Mouse (Mus musculus): ENCODE results near the gene Nicn1.

Nicn1 gene

DNA sequence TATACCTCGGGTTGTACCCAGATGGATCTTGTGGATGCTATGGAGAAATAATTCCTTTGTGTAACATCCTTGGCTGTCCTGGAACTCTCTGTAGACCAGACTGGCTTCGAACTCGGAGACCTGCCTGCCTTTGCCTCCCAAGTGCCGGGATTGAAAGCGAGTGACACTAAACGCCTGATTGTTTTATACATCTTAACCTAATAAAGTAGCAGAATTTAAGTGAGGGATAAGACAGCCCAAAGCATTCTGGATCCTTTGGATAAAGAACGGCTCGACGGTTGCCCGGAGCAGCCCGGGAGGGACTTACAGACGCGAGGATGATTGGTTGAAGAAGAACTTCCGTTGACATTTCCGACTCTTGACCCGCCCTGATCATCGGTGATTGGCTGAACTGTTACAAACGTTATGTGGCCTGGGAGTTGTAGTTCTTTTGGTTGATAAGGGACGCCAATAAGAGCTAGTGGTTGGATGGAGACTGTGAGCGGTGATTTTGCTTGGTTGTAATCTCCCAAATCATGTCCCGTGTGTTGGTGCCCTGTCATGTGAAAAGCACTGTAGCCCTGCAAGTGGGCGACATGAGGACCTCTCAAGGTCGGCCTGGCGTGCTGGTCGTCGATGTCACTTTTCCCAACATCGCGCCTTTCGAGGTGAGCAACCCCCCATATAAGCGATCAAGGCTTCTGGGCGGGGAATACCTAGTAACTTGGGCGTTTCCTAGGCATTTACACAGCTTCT, at the start of gene Nicn1:
Gene Nicn1, plus strand, starts transcription at position 414 of the 735 bp plus-strand sequence.
- DNase-seq = peak; percentile 92 to 94

DNA sequence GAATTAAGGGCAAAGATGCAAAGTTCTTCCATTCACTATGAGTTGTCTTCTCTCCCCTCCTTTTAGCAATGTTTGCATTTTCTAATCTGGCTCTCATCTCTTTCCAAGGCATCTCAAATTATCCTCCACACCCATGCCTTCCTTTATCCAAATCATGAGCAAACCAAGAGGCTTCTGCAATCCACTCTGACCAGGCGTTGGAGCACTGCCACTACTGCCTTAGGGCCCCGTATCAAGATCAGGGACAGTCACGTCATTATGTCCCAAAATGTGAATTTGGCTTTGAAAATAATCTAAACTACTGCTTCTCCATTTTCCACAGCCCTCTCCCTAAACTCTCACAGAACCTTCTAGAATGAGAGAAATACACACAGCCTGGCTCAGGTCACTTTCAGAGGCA, 45.7 kb upstream of the Nicn1 start:
- DNase-seq = no peak

DNA sequence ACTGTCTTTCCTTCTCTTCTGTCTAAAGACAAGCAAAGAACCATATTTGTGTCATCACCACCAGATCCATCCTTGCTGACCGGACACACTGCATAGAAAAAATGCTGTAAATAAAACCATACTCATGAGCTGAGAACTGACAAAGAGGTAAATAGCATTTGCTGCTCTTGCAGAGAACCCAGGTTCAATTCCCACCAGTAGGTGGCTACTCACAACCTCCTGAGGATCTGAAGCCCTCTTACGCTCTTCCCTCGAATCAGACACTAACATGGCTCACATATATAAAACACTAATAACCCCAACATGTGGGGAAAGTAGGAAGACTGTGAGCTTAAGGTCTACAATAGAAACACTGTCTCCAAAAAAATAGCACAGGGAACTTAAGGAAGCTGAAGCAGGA, 45.2 kb upstream of the Nicn1 start:
- no peak for DNase-seq

DNA sequence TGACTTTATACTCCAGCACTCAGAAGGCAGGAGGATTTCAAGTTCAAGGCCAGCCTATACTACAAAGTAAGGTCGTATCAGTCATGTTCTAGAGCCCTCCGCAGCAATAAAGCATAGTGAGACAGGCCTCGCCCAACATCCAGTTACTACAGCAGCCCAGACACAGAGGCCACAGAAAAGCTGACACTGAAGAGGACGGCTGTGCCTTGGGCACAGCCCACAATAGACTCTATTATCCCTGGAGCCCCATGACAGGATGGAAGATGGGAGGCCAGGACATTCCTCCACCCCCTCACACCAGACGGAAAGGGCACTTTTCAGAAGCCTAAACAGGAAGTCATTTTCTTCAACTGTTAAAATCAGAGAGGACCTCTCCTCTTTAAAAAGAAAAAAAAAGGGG, 41.3 kb upstream of the Nicn1 start:
- no peak for DNase-seq

DNA sequence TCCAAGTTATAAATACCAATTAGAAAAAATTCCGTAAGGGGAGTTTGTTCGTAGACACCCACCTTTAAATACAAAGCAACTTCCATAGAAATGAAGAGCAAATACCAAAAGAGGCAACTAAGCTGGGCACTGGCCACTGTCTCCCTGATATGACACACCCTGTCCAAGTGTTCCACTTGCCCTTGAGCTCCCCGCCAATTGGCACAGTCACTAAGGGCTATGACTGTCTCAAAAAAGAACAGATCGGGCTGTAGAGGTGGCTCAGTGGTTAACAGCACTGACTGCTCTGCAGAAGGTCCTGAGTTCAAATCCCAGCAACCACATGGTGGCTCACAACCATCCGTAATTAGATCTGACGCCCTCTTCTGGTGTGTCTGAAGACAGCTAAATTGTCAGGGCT, 38.4 kb upstream of the Nicn1 start:
- DNase-seq = no peak

DNA sequence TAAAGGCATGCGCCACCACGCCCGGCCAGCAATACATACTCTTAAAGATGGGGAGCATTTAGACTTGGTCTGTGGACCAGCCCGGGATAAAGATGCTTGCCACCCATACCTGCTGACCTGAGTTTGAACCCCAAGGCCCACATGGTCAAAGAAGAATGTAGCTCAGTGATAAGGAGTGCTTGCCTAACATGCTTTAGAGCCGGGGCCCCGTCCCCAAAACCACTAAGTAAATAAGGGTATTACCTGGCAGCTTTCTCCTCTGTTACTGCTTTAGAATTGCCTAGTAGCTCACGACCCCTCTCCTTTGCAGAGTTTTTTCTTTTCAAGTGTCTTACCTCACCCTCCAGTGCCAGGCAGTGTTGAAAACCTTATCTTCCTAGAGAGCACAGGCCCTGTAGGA, 37.5 kb upstream of the Nicn1 start:
- DNase-seq = no peak

DNA sequence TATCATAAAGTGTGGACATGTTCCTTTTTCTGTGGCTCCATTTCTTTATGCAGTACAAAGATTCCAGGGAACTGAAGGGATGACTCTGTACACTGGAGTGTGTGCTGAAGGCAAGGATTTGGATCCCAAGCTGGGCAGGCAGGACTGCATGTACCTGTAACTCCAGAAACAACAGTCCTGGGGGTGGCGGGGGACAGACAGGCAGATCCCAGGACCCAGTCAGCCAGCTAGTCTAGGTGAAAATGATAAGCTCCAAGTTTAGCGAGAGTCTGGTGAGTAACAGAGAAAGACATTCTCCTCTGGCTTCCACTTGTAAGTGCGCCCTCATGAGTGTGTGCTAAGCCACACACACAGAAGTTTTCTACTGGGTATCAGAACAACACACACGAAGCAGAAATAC, 29.7 kb upstream of the Nicn1 start:
- DNase-seq = no peak

DNA sequence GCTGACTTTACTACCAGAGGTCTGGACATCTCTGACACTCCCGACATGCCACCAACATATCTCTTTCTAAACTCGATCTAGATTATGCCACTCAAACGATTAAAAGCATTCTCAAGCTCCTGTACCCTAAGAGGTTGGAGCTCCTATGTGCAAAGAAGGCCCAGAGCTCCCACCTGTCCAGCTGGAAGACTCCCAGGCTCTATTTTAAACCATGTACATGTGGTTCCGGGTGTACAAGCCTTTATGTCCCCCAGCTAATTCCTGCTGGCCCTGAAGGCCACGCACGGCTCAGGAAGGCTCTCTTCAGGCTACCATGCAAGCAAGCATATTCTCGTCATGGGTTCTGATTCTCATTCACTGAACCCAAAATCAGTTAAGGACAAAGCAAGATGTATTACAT, 28.4 kb upstream of the Nicn1 start:
- no peak for DNase-seq

DNA sequence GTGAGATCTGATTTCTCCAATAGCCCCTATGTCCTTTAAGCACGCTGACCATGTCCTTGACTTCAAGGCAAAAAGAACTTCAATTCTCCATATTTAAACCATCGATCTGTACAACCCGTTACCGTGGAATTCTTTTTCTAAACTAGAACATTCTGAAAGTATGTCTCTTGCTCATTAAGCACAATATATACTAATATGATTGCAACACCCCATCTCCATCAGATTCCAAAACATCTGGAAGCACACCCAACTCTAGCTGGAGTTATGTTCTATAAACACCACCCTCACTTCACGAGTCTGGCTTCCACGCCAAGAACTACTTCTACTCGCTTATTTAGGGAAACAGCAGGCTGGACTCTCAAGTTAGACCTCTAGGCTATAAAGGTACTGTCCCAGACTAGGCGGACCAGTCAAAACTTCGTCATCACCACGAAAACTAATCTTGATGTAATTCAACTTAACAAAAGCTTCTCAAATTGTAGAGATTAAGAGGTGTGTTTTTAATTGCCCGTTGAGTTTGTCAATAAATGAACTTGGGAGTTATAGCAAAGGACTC, 27.7 kb upstream of the Nicn1 start:
- DNase-seq = peak in 1 of 2 experiments; percentile 15

DNA sequence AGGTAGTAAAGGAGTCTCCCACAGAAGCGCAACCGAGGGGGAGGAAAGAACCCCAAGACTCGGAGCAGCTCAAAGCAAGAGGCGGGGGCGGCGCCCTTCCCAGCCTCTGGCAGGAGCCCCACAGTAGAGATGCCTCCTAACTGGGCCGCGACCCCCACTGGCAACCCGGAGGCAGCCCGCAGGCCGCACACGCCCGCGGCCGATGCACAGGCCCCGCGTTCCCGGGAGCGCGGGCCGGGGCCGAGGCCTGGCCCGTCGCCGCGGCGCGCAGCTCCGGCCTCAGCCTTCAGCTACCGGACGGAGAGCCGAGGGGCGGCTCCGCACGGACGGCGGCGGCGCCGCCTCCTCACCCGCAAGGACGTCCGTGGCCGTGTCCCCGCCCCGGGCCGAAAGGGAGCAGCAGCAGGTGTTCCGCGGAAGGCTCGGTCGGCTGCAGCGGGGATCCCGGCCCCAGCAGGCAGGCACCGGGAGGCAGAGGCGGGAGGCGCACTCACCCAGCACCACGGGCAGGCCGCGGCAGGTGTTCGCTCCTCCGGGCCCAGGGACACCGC, 27.0 kb upstream of the Nicn1 start:
- peak; percentile 68 for DNase-seq

DNA sequence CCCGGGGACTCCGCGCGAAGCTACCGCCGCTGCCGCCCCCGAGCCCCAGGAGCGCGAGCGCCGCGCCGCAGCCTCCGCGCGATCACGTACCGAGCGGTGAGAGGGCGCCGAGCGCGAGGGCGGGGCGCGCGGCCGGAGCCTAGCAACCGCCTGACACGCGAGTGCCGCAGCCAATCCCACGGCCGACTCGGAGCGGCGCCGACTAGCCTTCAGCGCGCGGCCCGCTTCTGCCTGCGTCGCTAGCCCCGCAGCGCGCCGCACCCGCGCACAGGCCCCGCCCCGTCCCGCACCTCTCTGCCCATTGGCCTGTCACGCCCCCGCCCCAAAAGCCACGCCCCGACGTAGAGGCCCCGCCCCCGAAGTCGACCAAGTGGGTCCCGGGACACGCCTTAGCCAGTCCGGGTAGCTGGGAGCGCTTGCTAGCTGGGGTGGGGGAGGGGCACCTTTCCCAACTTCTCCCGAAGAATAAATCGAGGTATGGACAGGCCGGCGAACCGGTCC, 26.5 kb upstream of the Nicn1 start, which contains the start of gene Dag1:
Gene Dag1, minus strand, starts transcription at position 269 of the 501 bp plus-strand sequence.
- DNase-seq = peak; percentile 100

DNA sequence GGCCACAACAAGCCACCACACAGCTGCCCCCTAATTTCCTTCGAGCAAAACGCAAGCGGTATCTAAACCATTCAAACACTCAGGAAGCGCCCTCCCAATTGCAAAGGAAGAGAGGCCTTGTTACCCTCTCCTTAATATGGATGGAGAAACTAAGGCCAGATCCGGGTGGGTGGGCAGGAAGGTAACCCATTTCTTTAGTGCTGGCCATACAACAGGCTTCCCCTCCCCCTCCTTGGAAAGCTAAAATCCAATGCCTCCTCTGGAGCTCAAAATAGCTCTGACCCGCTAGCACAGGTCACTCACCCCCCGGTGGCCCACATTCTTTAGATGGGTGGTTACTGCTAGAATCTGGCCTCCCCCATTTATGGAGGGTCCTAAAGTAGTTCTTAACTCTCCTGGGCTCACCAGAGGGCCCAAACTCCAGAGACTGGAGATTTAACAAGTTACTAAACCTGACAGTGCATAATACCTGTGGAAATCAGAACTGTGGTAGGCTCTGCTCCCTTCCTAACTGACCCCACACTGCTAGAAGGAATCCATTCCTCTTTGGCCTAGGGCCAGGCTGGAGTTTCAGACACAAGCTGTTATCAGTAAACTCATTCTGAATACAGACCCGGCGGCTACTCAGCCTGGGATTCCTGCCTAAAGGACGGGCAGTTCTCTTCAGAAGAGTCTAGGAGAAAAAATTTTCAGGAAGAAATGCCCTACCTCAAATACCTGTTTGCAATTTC, 25.9 kb upstream of the Nicn1 start:
- peak; percentile 66 to 68 for DNase-seq

DNA sequence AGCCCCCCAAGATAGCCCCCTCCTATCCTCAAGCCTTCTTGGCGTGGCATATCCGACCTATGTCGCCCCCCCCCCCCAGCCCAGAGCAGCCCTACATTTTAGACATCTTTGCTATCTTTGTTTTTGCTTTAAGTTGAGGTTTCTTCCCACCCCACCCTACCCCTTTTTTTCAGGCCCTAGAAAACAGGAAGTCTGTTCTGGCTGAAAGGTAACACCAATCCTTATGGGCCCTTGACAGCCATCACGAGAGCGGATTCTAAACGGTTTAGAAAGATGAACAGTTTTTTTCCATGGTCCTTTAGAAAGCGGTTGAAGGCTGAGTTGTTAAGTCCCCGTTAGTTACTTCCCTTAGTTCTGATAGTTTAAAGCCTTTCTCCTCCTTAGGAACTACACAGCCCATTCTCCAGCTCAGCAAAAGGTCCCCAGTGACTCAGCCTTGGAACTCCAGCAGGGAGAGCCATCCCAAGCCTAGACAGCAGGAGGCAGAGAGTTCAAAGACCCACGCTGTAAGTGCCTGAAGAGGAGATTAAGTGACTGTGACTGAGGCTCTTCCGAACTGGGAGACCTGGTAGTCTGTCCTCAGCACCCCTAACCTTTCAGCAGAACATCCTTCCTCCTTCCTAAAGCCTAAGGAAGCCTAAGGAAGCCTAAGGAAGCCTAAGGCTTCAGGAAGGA, 23.8 kb upstream of the Nicn1 start:
- no peak for DNase-seq

DNA sequence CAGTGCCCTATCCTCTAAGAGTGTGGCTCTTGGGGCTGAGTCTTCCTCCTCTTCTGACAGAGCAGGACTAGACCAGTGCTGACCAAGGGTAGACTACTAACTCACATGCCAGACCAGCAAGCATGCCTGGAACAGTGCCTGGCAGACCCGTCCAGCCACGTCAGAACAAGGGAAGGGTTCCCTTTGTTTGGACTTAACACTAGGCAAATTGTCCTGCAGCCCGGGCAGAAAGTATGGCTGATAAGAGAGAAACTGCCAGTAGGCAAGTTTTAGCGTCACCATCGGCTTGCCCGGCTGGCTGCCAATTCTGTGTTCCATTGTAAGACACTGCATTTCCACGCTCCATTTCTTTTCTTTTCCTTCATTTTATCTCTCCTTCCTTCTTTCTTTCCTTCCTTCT, 22.5 kb upstream of the Nicn1 start:
- peak; percentile 9 to 12 for DNase-seq

DNA sequence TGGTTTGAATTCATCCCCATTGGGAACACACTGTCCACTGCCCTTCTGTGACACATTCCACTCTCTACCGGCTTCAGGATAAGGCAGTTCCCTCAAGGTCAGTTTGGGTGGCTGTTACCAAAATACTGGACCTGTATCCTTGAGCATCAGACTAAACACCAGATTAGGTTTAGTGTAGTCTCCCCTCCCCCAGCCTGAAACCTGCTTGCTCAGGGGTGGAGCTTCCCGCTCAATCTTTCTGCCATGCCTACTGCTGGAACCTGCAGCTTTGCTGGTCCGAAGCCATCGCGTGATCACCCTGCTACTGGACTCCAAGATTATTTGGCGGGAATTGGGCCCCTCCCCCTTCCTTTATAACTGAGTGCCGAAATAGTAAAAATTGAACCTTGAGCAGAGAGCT, 21.5 kb upstream of the Nicn1 start:
- DNase-seq = peak; percentile 14 to 25

DNA sequence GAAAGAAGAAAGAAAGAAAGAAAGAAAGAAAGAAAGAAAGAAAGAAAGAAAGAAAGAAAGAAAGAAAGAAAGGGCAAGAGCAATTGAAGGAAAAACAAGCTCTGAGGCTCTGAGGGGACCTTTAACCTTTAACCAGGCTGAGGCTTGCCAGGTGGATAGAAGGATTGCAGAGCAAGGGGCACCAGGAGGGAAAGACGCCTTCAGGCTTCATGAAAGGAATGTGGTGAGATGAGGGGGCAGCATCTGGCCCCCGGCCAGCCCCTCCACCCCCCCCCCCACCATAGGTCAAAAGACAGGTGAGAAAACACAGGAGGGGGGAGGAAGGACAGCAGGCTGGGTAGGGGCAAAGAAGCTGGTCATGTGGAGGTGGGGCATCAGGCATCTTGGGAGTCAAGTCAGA, 18.3 kb upstream of the Nicn1 start:
- no peak for DNase-seq

DNA sequence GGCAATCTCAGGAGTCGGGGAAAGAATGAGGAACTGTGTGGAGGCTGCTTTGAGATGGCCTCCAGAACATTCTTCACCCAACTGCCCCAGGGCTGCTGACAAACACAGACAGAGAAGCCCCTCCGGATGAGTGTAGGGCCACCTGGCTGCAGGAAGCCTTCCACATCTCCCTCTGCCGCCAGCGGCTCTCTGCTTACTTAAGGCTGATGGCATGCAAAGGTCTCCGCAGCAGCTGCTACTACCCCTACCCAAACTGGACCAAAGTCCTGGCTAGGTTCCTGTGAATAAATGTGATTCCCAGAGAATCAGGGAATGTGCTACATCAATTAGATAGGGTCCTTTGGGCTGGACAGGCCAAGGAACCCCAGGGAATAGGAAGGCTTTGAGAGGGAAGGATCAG, 17.5 kb upstream of the Nicn1 start:
- DNase-seq = no peak

DNA sequence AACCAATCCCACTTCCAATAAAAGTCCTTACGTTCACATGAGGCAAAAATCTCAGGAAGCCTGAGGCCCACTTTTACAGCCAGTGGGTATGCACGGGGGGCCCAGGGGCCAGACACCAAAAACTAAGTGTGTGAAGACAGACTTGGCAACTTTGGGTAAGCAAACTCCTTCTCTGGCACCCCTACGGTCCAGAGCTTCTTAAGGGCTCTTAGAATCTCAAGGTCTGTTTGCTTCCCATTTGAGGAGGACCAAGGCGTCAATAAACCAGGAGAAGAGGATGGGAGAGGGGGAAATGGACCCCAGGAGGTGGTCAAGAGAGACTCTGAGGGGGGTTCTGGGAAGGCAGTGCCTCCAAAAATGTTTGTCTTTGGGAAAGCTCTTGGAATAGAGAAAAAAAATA, 16.7 kb upstream of the Nicn1 start:
- DNase-seq = no peak

DNA sequence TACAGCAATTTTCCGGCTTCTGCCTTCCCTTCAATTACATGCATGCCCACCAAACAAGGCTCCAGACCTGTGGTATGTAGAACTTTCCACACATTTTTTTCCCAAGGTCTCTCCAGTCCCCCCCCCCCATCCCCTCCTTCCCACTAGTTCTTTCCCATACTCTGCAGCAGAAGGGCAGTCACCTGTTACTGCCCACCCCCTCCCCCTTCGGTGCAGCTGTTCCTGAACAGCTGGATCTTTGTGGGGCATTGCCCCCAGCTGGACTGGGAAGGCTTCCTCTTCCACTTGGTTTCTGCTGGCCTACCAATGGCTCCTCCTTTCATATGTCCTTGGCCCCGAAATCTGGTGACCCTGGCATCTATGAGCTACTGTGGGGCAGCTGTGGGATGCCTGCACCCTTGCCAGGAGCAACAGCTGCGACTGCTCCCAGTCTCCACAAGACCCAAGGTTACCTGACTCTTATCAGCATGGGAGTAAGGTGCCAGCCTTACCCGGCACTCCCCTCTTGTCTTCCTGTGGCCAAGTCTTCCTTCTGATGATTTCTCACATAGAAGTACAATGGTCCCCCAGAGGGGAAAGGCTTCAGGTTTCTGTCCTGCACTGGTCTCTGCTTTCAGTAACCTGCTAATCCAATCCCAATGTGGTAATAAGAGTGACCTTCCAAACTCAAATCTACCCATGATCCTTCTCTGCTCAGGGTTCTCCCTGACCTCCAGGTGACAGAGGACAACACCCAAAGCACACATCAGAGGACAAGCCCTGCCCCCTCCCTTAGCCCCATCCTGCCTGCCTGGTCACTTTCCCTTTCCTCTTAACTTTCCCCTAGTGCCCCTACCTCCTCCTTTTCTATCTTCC, 15.5 kb upstream of the Nicn1 start:
- DNase-seq = no peak

DNA sequence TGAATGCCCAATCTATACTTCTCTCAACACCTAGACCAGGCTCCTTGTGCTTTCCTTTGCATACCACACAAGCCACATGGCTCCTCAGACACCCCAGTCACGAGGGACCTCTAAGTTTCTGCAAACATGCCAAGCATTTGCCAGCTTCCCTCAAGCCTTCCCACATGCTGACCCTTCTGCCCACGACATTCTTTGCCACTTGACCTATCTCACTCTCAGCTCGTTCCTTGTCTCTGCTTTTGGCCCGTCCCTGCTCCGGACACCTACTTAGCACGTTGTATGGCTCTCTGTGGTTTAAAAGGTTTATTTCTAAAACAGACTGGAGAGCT, 14.9 kb upstream of the Nicn1 start:
- DNase-seq = no peak

DNA sequence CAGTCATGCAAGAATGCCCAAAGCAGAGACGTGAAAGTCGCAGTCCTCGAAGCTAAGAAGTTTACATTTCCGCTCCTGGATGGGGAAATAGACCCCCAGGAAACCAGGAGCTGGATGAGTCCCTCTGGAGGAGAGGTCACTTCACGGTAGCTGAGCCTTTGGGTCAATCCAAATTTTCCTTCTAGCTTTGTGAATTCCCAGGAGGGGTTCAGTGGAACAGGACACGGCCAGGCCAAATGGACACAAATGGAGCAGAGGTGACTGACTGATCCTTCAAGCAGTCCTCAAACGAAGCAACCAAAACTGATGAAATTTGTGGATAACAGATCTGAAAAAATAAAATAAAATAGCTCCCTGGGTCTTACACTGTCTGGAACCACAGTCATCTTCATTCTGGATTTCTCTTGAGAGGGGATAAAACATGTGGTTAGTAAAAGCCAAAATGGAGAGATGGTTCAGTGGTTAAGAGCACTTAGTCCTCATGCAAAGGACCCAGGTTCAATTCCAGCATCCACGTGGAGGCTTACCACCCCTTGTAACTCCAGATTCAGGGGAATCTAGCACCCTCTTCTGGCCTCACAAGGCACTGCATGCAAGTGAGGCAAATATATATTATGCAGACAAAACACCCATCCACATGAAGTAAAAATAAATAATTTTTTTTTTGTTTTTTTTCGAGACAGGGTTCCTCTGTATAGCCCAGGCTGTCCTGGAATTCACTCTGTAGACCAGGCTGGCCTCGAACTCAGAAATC, 11.4 kb upstream of the Nicn1 start:
- DNase-seq = peak; percentile 45 to 56

Data from cerebellum, postnatal 10 days (tissue).